In the genomic region with DNA sequence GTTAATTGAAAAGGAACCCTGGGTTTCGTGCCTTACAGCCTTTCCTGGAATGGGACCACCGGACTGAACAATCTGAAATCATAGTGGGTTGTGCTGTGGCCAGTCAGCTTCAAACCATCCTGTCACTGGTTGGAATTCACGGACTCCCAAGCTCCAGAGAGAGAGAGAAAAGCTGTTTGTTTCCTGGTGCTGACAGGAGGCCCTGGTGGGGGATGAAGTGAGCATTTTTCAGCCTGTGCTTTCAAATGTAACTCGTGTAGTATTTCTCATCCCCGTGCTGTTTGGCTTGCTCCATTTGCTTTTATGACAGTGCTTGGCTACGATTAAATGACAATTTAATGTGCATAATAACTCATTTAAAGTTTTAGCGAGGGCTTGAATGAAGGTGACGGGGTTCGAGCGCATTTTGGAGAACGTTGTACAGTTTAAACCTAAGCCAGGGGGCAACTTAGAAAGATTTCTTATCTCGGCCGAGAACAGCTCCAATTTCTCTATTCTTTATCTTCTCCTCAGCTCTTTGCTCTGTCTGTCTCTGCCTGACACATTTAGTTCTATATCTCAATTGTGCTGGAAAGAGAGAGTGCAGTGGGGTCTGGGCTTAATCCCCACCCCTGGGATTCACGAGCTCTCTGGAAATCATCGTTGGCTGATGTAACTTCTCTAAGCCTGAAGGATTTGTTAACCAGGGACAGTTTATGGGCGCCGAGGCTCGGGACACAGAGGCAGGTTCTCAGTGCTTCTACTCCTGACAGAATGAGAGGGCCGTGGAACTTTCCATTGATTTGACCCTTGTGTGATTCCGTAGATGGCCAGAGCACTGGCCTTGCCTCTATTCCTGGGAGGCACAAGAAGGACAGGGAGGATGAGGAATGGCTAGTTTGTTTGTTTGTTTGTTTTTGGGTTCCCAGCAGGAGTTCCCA, we compare ENCODE assay signal across 9 mouse cellular contexts.
DNase-seq lines count a peak whose midpoint lies in the region; ATAC-seq lines count a peak whose summit lies in the region.
"Had no signal": no experiment of that assay in that cellular context is flagged by ENCODE, and none has a peak within 500 bp of the region (broad histone marks: within the 10 kb centered on the region; RNA-seq: fewer than 3 reads in every experiment).

No protein-coding gene starts in this region.

- H3K4me3 ChIP-seq in kidney, embryonic 15.5 days (replicated peaks) = 0 out of 2 replicates have a peak overlapping the region, but pooled peaks have one; percentile 12
- H3K4me3 ChIP-seq in midbrain, embryonic 11.5 days (ENCODE audit: low read depth, low read length) = no peak overlapping the region

- no peak overlapping the region for H3K9ac ChIP-seq in kidney, embryonic 15.5 days
- H3K9ac ChIP-seq in midbrain, embryonic 11.5 days (ENCODE audit: low read length) = no peak overlapping the region

- 14% methylated on average over 20 of the region's 20 CpGs for WGBS in kidney, embryonic 15.5 days
- 50% methylated on average over 20 of the region's 20 CpGs for WGBS in midbrain, embryonic 11.5 days

- H3K36me3 ChIP-seq in kidney, embryonic 15.5 days = no peaks in the 10 kb centered on the region
- H3K36me3 ChIP-seq in midbrain, embryonic 11.5 days (ENCODE audit: control insufficient read depth, insufficient read depth, low read length) = no peaks in the 10 kb centered on the region

- DNase-seq in kidney, postnatal 25 days = no peak
- peak; percentile 41 for DNase-seq in embryo, embryonic 11 days
- DNase-seq in heart, adult 9 months (ENCODE audit: low spot score in 2 of 2) = peak; percentile 10 to 21
- no peak for DNase-seq in midbrain, embryonic 11.5 days (ENCODE audit: low spot score, missing footprints)
- no peak for DNase-seq in spleen, postnatal 14 days (ENCODE audit: low spot score in 2 of 2)
- no peak for DNase-seq in cerebellum, adult 11 months
- DNase-seq in left cerebral cortex, postnatal 14 days (ENCODE audit: low spot score in 2 of 2) = no peak
- DNase-seq: layer of hippocampus, adult 9-11 months had no signal

- peak; percentile 61 for ATAC-seq in kidney, embryonic 15.5 days (replicated peaks; ENCODE audit: low FRiP score)
- ATAC-seq in midbrain, embryonic 11.5 days (ENCODE audit: low FRiP score) = peak; percentile 58

- no peaks in the 10 kb centered on the region for H3K9me3 ChIP-seq in kidney, embryonic 15.5 days (replicated peaks)
- no peaks in the 10 kb centered on the region for H3K9me3 ChIP-seq in midbrain, embryonic 11.5 days (ENCODE audit: control insufficient read depth, low read length)

- no peaks in the 10 kb centered on the region for H3K27me3 ChIP-seq in kidney, embryonic 15.5 days
- no peaks in the 10 kb centered on the region for H3K27me3 ChIP-seq in midbrain, embryonic 11.5 days (ENCODE audit: control insufficient read depth, insufficient read depth, low read length)

- peak overlapping the region; percentile 83 for H3K27ac ChIP-seq in kidney, embryonic 15.5 days
- no peak overlapping the region for H3K27ac ChIP-seq in midbrain, embryonic 11.5 days (ENCODE audit: low read depth, low read length)

- peaks cover 34% of the 10 kb centered on the region for H3K4me1 ChIP-seq in kidney, embryonic 15.5 days
- peaks cover 8% of the 10 kb centered on the region; the same call in 1 of the 2 replicates for H3K4me1 ChIP-seq in midbrain, embryonic 11.5 days (ENCODE audit: control insufficient read depth, insufficient read depth, low read length)

- peak overlapping the region; percentile 44 for H3K4me2 ChIP-seq in kidney, embryonic 15.5 days
- H3K4me2 ChIP-seq in midbrain, embryonic 11.5 days = no peak overlapping the region

- intact Hi-C loops in left cerebral cortex, postnatal 14 days (cut with DNase I) = no loop called here

Comparison
In these comparisons a context has a peak if more than half of its experiments do, and no peak if none do; other contexts are left out.
1. DNase-seq: peak in embryo, embryonic 11 days (single experiment) and heart, adult 9 months (2 of 2); none in kidney, postnatal 25 days (0 of 2), midbrain, embryonic 11.5 days (single experiment), spleen, postnatal 14 days (0 of 2), cerebellum, adult 11 months (single experiment) and left cerebral cortex, postnatal 14 days (0 of 2).